Mouse (Mus musculus) lung, adult 18-20 months (tissue): ENCODE measurements around the gene Lrrc49.

ENCODE experiments used
- DNase-seq, 2 experiments: peaks; one replicate each; pipeline ENCODE4 v3.0.0; 2022; ENCODE audit warnings: mixed read lengths in 2 of 2

Lrrc49 gene

DNA sequence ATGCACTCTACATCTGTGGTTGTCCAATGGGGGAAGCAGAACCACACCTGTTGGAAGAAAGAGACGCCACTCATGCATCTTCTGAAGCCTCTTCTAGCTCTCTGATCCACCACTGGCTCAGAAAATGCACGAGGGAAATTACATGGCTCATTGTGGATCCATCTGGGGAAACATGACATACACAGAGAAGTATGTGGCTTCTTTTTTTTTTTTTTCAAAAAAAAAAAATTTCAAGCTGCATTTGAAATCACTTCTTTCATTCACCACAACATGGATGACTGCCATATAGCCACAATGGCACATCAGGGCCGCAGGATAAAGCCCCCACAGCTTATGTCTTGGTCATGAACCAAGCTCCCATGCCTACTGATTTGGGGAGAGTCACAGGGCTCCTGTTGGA is 159.7 kb downstream of the Lrrc49 start:
- DNase-seq = no peak

DNA sequence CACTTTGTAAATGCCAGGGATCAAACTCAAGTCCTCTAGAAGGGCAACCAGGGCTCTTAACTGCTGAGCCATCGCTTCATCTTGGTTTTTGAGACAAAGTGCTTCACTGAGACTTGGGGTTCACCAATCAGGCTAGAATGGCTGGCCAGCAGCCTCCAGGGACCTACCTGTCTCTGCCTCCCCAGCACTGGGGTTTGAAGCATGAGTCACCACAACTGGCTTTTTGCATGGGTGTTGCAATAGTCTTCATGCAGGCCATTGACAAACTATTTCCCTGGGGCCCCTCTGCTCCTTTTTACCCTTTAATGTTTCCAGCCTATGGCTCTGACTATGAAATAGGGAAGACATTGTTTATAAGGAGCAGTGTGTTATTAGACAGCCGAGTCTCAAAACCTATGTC is 160.1 kb downstream of the Lrrc49 start:
- DNase-seq = no peak

DNA sequence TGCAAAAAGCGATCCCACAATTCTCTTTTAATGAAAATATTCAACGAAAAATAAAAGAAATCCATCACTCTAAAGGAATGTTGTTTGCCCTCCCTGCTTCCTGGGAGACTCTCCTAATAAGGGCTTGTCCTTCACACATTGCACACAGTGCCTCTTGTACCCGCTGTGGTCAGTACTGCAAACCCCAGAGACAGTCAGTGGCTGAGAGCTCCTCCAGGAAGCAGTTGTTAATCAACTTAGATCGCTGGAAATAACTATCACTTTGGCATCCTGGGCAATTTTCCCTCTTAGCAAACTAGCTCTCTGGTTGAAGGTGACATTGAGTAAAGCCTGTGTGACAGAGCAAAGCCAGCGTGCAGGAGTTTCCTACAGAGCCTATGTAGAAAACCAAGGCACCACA is 160.9 kb downstream of the Lrrc49 start:
- peak in 1 of 2 experiments; percentile 59 for DNase-seq

DNA sequence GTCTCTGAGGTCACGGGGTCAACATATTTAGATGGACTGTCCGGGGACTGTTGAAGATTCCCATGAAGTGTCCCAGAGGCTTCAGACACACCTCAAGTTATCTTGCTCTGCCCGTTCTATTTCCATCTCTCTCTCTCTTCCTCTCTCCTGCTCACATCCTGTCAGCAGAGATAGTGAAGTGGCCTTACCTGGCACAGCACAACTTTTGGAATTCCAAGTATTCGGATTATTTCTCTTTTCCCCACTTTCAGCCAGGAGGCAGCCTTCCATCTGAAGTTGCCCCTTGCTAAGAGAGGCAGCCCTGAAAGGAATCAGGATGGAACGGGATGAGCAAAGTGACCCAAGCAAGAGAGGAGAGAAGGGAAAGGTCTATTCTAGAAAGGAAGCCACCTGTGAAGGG is 161.8 kb downstream of the Lrrc49 start:
- no peak for DNase-seq

DNA sequence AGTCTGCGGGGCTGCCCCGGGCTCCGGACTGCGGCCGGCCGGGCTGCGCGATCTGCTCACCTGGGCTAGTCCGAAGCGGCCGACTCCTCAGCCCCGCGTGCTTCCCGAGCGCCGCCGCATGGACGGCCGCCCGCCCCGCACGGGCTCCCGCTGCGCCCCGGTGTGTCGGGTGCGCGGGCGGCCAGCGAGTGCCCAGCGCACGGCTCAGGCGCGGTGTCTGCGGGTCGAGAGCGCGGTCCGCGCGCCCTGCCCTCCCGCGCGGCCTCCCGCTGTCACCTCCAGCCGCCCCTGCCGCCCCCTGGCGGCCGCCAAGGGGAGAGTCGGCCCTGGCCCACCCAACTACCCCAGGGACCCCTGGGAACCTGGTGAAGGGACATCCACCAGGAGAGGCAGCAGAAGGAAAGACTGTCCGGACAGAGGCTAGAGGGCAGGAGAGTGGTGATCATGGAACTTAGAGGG is 166.1 kb downstream of the Lrrc49 start, which contains the start of gene Thsd4:
Thsd4 (minus strand) TSS at position 241 of the 459 bp plus-strand sequence.
- peak; percentile 55 to 66 for DNase-seq

DNA sequence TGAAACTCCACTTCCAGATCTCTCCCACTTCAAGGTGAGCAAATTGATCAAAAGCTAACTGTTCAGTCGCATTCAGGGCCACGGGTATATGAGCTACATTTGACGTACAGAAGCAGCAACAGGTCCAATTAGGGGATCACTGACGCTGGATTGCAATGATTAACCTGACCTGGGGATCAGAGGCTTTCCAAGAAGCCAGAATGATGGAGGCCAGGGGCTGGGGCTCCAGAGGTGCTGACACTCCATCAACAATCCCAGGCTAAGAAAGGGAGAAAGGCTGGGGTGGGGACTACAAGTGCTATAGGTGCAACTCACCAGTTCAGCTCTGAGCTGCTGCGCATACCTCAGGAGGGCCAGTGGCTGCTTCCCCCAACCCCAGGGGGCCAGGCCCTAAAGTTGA is 166.8 kb downstream of the Lrrc49 start:
- no peak for DNase-seq

DNA sequence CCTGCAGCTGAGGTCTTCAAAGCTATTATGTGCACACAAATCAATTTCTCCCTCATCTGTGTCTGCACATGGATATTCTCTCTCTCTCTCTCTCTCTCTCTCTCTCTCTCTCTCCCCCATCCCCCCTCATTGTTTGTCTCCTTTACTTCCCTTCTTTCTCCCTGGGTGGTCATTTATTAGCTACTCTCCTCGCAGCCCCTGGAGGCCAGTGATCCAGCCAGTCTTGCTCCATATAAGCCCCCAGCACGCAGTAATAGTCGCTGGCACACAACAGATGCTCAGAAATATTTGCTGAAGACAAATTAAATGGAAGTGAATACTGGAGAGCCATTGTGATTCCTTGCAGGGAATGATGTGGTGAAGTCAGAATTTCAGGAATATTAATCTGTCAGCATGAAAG is 168.4 kb downstream of the Lrrc49 start:
- no peak for DNase-seq
